Mouse (Mus musculus): Measurements from ENCODE around the gene Syne3.

Gene Syne3

DNA sequence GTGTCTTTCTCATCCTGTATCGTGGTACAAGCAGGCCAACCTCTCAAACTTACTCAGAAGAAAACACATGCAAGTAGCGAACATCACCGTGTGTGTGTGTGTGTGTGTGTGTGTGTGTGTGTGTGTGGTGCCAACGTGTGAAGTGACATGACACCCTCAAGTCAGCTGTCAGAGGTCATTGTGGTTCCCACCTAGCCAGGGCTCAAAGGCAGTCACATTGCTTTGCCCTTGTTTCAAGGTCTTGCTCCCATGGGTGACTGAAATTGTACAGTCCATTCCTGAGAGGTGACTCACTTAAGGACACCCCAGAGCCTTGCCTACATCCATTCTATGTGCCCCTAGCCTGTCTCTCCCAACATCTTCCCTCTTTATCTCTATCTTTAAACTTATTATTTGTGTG lies 40.0 kb downstream of the Syne3 start:
- DNase-seq (ENCODE audit: low spot score in 2 of 2), result no peak

DNA sequence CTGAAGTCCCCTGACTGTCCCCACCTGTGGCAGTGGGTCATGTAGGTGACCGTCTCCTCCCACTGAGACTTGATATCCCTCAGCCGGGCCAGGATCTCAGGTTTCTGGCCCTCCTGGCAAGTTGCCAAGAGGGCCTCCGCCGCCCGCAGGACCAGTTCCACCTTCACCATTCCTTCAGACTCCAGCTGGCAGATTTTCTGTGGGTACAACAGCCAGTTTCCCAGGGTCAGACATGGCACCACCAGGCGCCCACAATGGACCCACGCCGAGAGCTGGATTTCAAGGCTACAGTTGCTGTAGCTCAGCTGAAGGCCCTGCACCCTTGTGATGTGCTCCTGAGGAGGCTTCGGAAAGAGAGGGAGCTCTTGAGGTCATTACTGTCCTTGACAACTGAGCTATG lies 40.4 kb downstream of the Syne3 start:
- DNase-seq (ENCODE audit: low spot score in 2 of 2), result no peak

DNA sequence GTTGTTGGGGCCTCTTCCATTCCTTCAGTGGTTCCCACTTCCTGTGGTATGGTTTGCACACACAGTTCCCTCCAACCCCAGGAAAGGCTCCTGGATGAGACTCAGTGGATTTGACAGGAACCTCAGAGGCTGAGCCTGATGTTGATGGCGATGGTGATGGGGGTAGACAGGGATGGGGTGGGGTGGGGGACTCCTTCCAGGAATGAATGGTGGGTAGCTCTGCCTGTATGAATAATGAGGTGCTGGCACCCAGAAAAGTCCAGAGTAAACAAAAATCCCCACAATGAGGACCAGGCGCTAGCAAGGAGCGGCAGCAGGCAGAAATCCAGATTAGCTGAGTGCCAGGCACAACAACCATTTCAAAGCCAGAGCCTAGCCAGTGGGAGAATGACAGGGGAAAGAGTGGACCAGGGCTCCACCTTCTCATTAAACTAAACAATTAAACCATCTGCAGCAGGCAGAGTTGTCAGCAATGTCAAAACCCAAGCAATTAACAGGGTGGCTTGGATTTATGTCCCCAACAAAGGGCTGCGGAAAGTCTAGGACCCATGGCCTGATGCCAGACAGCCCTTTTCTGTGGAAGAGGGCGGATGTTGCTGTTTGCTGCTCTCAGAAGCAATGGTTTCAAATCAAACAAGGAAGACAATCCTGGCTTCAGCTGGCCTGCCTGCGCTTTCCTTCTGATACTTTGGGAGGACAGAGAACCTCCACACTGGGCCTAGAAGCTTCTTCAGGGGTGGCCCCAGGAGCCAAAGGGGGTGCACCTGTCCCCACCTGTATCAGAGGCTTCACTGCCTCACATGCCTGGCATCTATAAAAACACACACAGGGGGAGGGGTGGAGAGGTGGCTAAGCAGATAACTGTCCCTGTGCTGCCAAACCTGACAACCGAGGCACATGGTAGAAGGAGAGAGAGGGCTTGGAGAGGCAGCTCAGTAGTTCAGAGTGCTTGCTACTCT lies 44.4 kb downstream of the Syne3 start:
- no peak for DNase-seq (ENCODE audit: low spot score in 2 of 2)

DNA sequence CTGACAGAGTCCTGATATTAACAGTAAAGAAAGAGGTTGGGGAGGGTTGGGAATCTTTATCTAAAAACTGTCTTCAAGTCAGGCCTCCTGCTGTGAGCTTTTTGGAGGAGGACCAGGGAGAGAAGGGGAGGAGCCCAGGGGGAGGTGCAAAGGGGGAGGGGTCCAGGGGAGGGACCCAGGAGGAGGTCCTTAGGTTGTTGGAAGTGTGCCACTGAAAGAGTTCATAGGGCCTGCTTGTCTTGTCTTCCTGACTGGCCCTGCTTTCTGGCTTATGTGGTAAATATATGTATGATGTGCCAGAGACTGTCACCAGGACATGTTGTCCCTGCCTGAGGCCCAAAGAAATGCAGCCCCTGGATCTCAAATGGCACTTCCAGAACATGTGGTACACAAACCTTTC lies 49.2 kb downstream of the Syne3 start:
- no peak for DNase-seq (ENCODE audit: low spot score in 2 of 2)

DNA sequence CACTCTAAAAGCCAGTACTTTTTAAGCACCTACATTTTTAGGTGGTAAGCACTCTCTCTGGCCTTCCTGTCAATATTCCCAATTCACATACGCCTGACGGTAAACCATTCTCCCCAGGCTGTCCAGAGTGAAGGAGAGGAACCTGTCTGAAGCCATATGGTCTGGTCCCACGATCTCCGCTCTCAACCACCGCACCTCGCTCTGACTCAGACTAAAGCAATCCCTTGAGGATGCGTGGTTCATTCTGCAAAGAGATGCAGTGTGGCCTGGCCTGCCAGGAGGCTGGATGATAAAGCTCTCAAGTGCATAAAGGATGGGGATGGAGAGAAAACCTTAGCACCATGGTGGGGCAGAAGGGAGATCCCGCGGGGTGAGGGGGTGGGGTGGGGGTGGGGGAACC lies 49.6 kb downstream of the Syne3 start:
- DNase-seq (ENCODE audit: low spot score in 2 of 2), result no peak

DNA sequence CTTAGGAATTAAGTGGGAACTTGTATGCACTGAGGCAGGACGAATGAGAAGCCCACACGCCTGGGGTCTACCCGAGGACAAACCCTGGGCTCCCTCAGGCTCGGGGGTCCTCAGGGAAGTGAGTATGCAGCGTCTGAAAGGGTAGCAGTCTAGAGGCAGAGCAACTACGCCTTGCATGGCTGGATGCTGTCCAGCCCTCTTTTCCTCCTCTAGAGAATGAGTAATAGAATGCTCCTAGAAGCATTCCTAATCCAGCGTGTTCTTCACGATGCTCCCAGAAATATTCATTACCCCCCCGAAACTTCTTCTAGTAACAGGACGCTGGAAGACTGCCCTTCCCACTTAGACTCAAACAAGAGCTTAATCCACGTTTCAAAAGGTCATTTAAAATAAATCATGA lies 51.3 kb downstream of the Syne3 start:
- no peak for DNase-seq (ENCODE audit: low spot score in 2 of 2)

DNA sequence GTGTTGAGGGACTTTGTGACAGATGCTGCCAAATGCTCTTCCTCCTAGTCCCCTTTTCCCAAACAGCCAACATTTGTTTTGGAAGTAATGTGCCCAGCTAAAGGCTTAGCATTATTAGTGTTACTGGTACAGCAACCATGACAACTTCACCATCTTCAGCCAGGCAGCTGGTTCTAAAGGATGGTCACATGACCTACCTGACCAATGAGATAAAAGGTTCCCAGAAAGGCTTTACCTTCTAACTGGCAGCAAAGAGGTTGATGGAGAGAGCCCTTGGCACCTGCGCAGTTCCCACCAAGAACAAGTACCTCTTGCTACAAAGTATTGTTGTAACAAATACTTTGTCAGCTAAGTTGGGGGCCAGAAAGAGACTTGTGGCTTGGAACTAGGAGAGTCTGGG lies 52.4 kb downstream of the Syne3 start:
- no peak for DNase-seq (ENCODE audit: low spot score in 2 of 2)

DNA sequence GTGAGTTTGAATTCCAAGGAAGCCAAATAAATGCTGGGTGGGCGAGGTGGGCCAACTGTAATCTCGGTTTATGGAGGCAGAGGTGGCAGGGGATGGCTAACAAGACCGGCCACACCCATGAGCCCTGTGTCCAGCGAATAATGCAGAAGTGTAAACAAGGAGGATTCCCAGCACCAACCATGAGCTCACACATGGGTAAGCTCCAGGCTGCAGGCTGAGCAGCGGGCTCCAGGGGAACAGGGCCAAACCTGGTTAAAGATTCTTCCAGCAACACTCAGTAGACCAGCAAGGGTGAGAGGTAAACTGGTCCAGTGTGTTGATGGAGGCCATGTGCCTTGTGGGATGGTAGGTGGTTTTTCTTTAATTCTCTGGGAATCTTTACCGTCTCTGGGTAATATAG lies 53.2 kb downstream of the Syne3 start:
- DNase-seq (ENCODE audit: low spot score in 2 of 2), result no peak

DNA sequence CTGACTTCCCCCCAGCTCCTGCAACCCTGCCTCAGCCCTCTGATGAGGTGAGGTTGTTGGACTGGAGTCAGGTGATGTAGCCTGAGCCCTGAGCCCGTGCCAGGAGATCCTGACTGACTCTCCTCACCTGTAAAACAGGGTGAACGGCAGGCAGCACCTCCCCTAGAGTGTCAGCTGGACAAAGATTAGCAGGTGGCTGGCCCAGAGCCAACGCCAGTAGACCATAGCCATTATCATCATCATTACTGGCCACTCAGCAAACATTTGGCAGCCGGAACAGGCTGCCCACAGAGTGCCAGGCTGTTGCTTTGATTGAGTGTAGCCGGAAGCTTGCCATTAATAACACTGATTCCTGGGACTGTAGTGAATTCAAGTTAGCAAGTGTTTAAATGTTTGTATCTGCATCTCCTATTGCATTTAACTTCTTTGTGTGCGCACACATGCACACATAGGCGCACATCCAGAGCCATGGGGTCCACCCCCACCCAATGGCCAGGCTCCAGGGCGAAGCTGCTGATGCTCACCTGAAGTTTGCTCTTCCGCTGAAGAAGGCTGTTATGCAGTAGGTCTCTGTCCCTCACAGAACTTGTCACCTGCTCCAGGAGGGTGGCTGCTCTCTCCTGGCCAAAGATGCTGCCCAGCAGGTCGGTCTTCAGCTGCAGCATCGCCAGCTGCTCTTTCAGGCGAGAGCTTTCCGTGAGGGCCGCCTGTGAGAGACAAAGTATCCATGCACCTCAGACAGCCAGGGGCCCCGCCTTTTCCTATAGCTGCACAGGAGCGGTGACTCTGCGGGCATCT lies 54.4 kb downstream of the Syne3 start:
- DNase-seq (ENCODE audit: low spot score in 2 of 2), result peak in 1 of 2 experiments; percentile 53

DNA sequence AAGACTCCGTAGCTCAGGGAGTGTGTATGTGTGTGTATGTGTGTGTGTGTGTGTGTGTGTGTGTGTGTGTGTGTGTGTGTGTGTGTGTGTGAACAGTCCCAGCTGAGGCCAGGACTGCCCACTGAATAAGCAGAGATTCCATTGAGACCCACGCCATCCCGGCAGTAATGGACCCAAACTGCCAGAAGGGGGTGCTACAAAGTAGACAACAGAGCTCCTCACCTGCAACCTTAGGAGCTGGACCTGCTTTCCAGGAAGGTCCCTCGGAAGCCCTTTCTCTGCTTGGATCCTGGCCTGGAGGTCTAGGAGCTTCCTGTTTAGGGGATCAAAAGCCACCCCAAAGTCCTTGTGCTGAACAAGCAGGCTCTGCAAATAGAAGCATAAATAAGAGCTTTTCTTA lies 55.7 kb downstream of the Syne3 start:
- peak in 1 of 2 experiments; percentile 32 for DNase-seq (ENCODE audit: low spot score in 2 of 2)

DNA sequence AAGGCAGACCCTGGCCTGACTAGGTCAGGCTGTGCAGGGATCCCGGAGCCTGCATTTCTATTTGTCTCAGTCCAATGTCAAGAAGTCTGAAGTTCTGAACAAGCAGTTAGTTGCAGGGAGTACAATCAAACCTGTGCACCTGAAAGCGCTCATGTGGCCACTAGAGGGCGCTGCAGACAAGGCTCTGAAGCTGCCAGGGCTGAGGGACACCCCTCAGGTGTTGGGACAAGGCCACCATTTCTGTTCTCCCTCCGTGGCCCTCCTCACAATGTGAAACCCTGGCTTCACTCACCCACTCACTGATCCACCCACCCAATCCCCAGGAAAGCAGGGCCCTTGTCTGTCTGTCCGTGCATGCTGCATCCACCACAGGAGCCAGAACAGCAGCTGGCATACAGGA lies 57.2 kb downstream of the Syne3 start:
- DNase-seq (ENCODE audit: low spot score in 2 of 2), result peak; percentile 61 to 72

DNA sequence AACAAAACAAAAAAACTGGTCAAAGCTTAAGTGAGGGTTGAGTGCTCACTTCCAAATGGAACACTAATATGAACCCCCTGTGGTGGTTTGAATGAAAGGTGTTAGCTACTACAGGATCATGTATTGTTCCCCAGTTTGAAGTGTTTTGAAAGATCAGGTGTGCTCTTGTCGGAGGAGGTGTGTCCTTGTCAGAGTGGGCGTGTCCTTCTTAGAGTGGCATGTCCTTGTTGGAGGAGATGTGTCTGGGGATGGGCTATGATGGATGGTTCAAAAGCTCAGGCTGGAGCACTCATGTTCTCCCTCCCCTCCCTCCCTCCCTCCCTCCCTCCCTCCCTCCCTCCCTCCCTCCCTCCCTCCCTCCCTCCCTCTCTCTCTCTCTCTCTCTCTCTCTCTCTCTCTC lies 61.7 kb downstream of the Syne3 start:
- DNase-seq (ENCODE audit: low spot score in 2 of 2), result no peak

DNA sequence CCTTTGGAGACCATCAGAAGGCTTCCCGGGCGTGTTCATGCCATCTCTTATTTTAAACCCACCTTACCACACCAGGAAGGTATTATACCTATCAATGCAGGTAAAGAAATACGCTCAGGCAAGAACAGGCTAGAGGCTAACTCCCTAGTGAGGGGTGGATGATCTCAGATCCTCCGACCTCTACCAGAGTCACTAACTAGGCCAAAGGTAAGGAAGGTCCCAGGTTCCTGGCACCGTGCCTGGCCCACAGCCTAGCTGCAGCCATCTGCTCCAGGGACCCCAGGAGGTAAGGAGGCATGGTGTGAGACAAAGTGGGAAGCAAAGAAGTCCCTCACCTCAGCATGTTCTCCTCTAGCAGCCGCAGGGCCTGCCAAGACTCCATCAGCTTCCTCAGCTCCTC lies 63.4 kb downstream of the Syne3 start:
- DNase-seq (ENCODE audit: low spot score in 2 of 2), result no peak

DNA sequence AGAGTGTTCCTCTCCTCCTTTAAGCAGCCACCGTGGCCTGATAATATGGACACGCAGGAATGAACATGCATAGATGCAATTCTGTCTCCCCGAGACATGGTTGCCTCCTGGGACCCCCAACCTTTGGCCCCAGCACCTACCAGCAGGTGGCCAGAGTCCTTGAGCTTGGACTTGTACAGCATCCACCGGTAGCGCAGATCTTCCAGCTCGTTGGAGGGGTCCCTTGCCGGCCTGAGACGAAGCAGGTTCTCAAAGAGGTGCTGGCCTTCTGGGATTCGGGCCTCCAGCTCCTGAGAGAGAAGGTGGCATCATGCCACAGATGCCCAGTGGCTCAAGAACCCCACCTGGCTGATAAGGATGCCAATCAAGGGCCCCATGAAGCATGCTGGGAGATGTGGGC lies 69.1 kb downstream of the Syne3 start:
- DNase-seq (ENCODE audit: low spot score in 2 of 2), result no peak

DNA sequence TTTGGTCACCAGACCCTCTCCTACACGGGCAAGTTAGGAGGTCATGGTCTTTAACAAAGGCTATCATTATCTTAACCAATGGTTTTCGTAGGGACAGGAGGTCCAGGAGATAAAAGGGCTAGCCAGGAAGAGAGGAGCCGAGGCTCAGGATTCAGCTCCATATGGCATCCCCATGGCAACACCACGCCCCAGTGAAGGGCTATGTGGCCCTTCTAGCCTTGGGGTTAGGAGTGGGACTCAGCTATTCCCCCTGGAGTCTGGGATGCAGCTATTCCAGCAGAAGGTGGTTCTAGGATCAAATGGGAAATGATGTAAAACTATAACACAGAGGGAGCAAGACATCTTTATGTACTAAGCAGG lies 69.6 kb downstream of the Syne3 start:
- DNase-seq (ENCODE audit: low spot score in 2 of 2), result no peak

DNA sequence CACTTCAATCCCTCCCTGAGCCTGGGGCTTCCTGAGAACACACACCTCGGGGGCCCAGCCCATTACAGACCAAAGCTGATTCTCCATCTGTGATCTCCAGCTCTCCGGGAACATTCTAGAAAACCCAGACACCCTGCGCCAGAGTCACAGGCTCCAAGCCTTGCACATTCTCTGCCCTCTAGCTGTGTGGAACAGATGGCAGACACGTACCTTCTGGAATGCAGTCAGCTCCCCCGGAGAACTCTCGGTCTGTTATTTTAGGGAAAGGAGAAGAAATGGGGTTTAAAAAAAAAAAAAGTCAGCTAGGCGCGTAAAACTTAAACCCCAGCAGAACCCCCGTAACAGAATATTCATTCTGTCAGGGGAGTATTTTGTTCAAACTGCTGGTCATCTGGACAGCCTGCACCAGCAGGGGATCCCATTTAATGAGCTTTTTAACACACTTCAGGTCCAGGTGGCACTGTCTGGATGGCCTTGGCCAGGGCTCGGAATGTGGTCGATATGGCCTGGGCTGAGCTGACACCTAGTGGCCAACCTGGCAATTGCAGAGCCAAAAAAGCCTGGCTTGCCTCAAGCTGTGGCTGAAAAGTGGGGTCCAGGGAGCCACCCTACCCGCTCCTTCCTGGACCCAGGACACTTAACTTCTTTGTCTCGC lies 70.1 kb downstream of the Syne3 start:
- peak; percentile 68 to 71 for DNase-seq (ENCODE audit: low spot score in 2 of 2)

DNA sequence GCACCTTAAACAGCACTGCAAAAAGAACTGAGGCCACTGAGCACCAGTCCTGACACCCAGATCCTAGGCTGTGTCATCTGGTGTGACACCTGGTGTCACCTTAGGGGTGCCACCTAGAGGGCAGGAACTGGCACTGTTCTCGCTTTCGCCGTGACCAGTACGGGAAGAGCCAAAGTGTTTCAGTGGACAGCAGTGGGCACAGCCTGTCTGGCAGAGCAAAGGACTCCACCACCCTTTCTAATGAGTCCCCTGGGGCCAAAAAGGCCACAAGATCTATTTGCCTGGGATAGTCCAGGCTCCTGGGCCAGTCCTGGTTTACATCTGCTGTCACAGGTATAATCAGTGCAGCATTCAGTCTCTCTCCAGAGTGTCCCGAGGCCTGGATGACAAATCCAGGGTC lies 70.7 kb downstream of the Syne3 start:
- no peak for DNase-seq (ENCODE audit: low spot score in 2 of 2)

DNA sequence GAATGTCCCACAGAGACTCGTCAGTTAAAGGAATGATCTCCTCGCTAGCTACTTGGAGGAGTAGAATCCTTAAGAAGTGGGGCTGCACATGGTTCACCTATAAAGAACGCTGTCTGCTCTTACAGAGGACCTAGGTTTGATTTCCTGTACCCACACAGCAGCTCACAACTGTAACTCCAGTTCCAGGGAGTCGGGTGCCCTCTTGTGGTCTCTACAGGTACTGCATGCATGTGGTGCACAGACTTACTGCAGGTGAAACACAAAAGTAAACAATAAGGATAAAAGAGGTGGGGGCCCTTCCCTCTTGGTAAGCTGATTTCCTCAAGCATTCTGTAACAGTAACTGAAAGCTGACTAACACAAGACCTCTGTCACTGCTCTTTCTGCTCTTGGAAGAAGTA lies 73.4 kb downstream of the Syne3 start:
- no peak for DNase-seq (ENCODE audit: low spot score in 2 of 2)

DNA sequence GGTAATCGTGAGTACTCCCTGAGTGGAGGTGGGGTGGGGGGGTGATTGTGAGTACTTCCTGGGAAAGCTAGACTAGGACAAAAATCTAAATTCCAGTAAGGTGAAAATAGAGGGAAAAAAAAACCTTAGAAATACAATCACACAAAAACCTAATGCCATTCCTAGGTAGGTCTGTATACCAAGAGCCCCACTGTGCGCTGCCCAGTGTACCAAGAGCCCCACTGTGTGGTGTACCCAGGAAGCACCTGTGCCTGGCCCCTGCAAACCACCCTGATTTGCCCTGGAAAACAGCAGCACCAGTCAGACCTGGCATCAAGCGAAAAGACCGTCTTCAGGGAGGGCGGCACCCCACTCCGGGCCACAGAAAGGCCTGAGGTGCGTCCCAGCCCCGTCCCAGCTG lies 74.5 kb downstream of the Syne3 start:
- no peak for DNase-seq (ENCODE audit: low spot score in 2 of 2)

DNA sequence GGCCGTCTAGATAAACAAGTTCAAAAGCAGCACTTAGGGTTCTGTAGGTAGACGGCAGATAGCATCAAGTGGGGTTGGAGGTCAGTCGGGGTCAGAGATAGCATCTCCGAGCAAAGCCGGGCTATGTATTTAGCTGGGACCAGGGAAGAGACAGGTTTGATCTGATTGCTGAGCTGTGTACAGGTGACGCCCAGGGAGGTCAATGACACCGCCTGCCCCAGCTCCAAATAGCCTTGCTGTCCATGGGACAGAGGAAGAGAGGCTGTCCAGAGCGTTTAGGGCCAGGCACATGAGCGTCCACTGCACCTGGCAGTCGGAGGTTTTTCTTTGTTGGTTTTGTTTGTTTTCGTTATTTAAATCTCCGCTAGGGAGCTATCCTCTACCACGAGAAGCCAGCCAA lies 75.8 kb downstream of the Syne3 start:
- DNase-seq (ENCODE audit: low spot score in 2 of 2), result no peak

DNA sequence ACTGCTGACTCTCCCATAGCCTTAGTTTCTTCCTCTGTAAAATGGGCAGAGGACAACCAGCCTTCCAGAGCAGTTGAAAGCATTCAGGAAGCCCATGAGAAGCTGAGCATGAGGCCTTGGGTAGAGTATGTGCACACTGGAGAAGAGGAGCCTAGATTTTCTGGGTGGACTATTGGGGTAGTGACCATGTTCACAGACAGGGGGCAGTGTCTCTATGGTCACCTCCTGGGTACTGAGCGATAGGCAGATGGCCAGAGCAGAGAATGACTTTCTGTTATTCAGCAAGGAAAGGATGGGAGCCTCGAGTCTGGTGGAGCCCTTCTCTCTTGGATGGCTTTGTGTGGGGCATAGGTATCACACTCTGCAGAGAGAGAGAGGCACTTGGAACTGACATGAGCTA lies 76.4 kb downstream of the Syne3 start:
- DNase-seq (ENCODE audit: low spot score in 2 of 2), result no peak

DNA sequence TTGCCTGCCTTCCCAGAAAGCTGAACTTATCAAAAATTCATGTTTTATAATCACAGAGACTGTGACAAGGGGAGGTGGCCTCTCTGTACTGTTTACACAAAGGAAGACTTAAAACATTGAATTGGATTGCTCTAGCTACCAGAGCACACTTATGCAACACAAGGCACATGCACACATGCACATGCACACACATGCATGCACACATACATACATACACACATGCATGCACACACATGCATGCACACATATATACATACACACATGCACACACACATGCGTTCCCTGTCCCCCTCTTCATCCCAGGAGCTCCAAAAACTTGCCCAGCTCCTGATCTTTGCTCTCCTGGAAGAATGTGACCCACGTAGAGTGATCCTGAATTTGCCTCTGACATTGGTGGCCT lies 83.8 kb downstream of the Syne3 start:
- no peak for DNase-seq (ENCODE audit: low spot score in 2 of 2)

DNA sequence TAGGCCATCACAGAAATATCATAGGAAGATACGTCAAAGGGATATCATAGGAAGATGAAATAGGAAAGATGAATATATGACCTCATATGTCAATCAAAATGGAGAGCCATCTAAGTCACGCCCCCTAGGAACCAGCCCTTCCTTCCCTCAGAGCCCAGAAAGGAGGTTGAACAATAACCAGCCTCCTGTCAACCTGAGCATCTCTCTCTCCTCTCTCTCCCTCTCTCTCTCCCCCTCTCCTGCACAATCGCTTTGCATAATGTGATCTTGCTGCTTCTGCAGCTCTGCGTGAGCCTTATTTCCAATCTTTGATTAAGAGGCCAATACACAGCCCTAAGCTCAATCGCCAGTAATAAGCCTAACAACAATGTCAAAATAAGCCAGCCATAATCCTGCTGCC lies 84.6 kb downstream of the Syne3 start:
- DNase-seq (ENCODE audit: low spot score in 2 of 2), result no peak

Data from urinary bladder, postnatal 36 days (tissue).